Mouse (Mus musculus): Measurements from ENCODE around the gene Lrmda.

The Lrmda gene

GRCm38 (mm10) chr14:23094546-23095157 is 1075.1 kb downstream of the Lrmda start:
- in situ Hi-C loops (cut with MboI; ENCODE audit: low pct_unique_long_range_greater_than_20kb in 1 of 2, low sequenced_read_pairs in 2 of 2, unreplicated experiment in 1 of 2) = no loop called here

- in situ Hi-C loops (cut with MboI; ENCODE audit: low pct_unique_long_range_greater_than_20kb in 1 of 2, low sequenced_read_pairs in 2 of 2, unreplicated experiment in 1 of 2) = no loop called here
These were observed 1075.9 kb downstream of the Lrmda start for GRCm38 (mm10) chr14:23095158-23096016.

GRCm38 (mm10) chr14:23096017-23096336 is 1076.5 kb downstream of the Lrmda start:
- in situ Hi-C loops (cut with MboI; ENCODE audit: low pct_unique_long_range_greater_than_20kb in 1 of 2, low sequenced_read_pairs in 2 of 2, unreplicated experiment in 1 of 2) = no loop called here

GRCm38 (mm10) chr14:23096405-23096804 is 1076.9 kb downstream of the Lrmda start:
- in situ Hi-C loops (cut with MboI; ENCODE audit: low pct_unique_long_range_greater_than_20kb in 1 of 2, low sequenced_read_pairs in 2 of 2, unreplicated experiment in 1 of 2) = no loop called here
